Mouse (Mus musculus) limb, embryonic 15.5 days (tissue): ENCODE data around the gene Stfa3. TPM values are rescaled to one million over a fixed set of nuclear protein-coding genes. Genes with fewer than 3 reads are reported as not detected.
"Not testable (repeated sequence)": the region's sequence is repeated elsewhere in the genome, so short reads cannot be mapped to it uniquely, and the experiment has no call there.

ENCODE experiments used
- ATAC-seq: fragments of 200-750 bp; cut with Nextera tagmentation; 2 replicates; pipeline ENCODE4 v1.8.0; 2017; ENCODE audit warnings: low read depth, moderate TSS enrichment; ENCODE audit not compliant: insufficient number of reproducible peaks, low FRiP score, low TSS enrichment
- H3K27ac ChIP-seq: fragments of 300-500 bp; sonication (generic); 2 replicates; pipeline ENCODE4 v1.5.1; 2015; ENCODE audit warnings: moderate library complexity, mild to moderate bottlenecking, inconsistent platforms
- H3K27me3 ChIP-seq: fragments of 300-500 bp; sonication (generic); 2 replicates; pipeline ENCODE4 v1.6.1; 2015; ENCODE audit warnings: inconsistent platforms
- H3K36me3 ChIP-seq: fragments of 300-500 bp; sonication (generic); 2 replicates; pipeline ENCODE4 v1.6.1; 2015; ENCODE audit warnings: inconsistent platforms
- H3K4me1 ChIP-seq: fragments of 300-500 bp; sonication (generic); 2 replicates; pipeline ENCODE4 v1.6.1; 2015; ENCODE audit warnings: inconsistent platforms
- H3K4me2 ChIP-seq: fragments of 300-500 bp; sonication (generic); 2 replicates; pipeline ENCODE4 v1.6.1; 2015; ENCODE audit warnings: mild to moderate bottlenecking, inconsistent platforms
- H3K4me3 ChIP-seq: fragments of 300-500 bp; sonication (generic); 2 replicates; pipeline ENCODE4 v1.5.1; 2015; ENCODE audit warnings: mild to moderate bottlenecking, inconsistent platforms
- H3K9ac ChIP-seq: fragments of 300-500 bp; sonication (generic); 2 replicates; pipeline ENCODE4 v1.6.1; 2015; ENCODE audit warnings: inconsistent platforms
- H3K9me3 ChIP-seq: fragments of 300-500 bp; sonication (generic); 2 replicates; pipeline ENCODE4 v1.6.1; 2016; ENCODE audit warnings: inconsistent platforms
- WGBS: fragments of 180-500 bp; shearing (Covaris S2); methylation state at CpG from one replicate; pipeline ENCODE4 v1.1.7; 2015; 5-methylcytosine and 5-hydroxymethylcytosine counted together
- polyA plus RNA-seq: library from polyadenylated mRNA; unstranded; fragments of >200 nt; fragmentation: Nextera tagmentation; extraction: Ambion mirVana; gene quantifications from 2 replicates; pipeline ENCODE4 v1.2.1, GENCODE M21; 2015

Stfa3 gene
- polyA plus RNA-seq, 1 experiment from 2014 or later = 115 TPM

- 74% methylated on average over 3 of the region's 3 CpGs for WGBS
- H3K27me3 ChIP-seq = no peaks in the 10 kb centered on the region
- ATAC-seq = no peak
- no peak overlapping the region for H3K4me2 ChIP-seq
- no peak overlapping the region for H3K4me3 ChIP-seq
- H3K36me3 ChIP-seq = no peaks in the 10 kb centered on the region
- H3K4me1 ChIP-seq = no peaks in the 10 kb centered on the region
- H3K27ac ChIP-seq = no peak overlapping the region
- no peak overlapping the region for H3K9ac ChIP-seq
- no peaks in the 10 kb centered on the region for H3K9me3 ChIP-seq
Measured at GRCm38 (mm10) chr16:36465436-36465835, 10.2 kb upstream of the Stfa3 start.

- Histone ChIP-seq H3K9me3 (no peaks in the 10 kb centered on the region), H3K4me1 (no peaks in the 10 kb centered on the region), H3K27me3 (no peaks in the 10 kb centered on the region), H3K4me3 (no peak overlapping the region), H3K27ac (no peak overlapping the region), H3K36me3 (no peaks in the 10 kb centered on the region), H3K9ac (no peak overlapping the region), H3K4me2 (no peak overlapping the region)
- WGBS = 74% methylated on average over 4 of the region's 4 CpGs
- no peak for ATAC-seq
Measured at GRCm38 (mm10) chr16:36464076-36464475, 8.9 kb upstream of the Stfa3 start.

GRCm38 (mm10) chr16:36460426-36460825, 5.2 kb upstream of the Stfa3 start:
- no peaks in the 10 kb centered on the region for H3K36me3 ChIP-seq
- ATAC-seq = no peak
- H3K27ac ChIP-seq = no peak overlapping the region
- H3K9me3 ChIP-seq = no peaks in the 10 kb centered on the region
- no peak overlapping the region for H3K9ac ChIP-seq
- no peak overlapping the region for H3K4me3 ChIP-seq
- no peak overlapping the region for H3K4me2 ChIP-seq
- H3K27me3 ChIP-seq = no peaks in the 10 kb centered on the region
- H3K4me1 ChIP-seq = no peaks in the 10 kb centered on the region
- 46% methylated on average over 2 of the region's 2 CpGs for WGBS

- H3K4me3 ChIP-seq, ATAC-seq, H3K9me3 ChIP-seq, H3K27me3 ChIP-seq, H3K4me1 ChIP-seq, H3K36me3 ChIP-seq, H3K9ac ChIP-seq, H3K4me2 ChIP-seq, H3K27ac ChIP-seq: not testable (repeated sequence)
- WGBS = 79% methylated on average over 1 of the region's 1 CpGs
Measured at GRCm38 (mm10) chr16:36420979-36421378, 34.2 kb downstream of the Stfa3 start.

GRCm38 (mm10) chr16:36408357-36408756, 46.8 kb downstream of the Stfa3 start, which contains the start of gene Stfa2:
TSS of gene Stfa2 (minus strand) at chr16:36408457.
- Histone ChIP-seq H3K9me3 (no peaks in the 10 kb centered on the region), H3K27me3 (no peaks in the 10 kb centered on the region), H3K4me2 (no peak within 1 kb of the TSS), H3K36me3 (no peaks in the 10 kb centered on the region), H3K9ac (no peak within 1 kb of the TSS), H3K27ac (no peak within 1 kb of the TSS), H3K4me3 (no peak within 1 kb of the TSS), H3K4me1 (no peaks in the 10 kb centered on the region)
- no peak for ATAC-seq

Other genes with a start within 250 kb of the Stfa3 start
- 0.82 TPM in 1 of 2 replicates, not detected in the other for gene Gm5416, start 245.0 kb downstream of the Stfa3 start, polyA plus RNA-seq
- gene 2010005H15Rik, start 233.9 kb downstream of the Stfa3 start, polyA plus RNA-seq = 0.51 and 1.4 TPM in 2 replicates
- gene Stfa1, start 178.4 kb downstream of the Stfa3 start, polyA plus RNA-seq = 66.7 and 70.7 TPM in 2 replicates
- gene BC117090, start 121.1 kb downstream of the Stfa3 start, polyA plus RNA-seq = 2.8 and 3.1 TPM in 2 replicates
- 432 and 436 TPM in 2 replicates for gene BC100530, start 87.6 kb downstream of the Stfa3 start, polyA plus RNA-seq
- gene Stfa2, start 46.9 kb downstream of the Stfa3 start, polyA plus RNA-seq = 2.9 and 6.0 TPM in 2 replicates
- gene Casr, start 106.7 kb upstream of the Stfa3 start, polyA plus RNA-seq = 0.11 and 0.45 TPM in 2 replicates
- 2.9 TPM in 2 replicates for gene Cd86, start 210.7 kb upstream of the Stfa3 start, polyA plus RNA-seq
- 1.8 and 2.1 TPM in 2 replicates for gene Ildr1, start 238.6 kb upstream of the Stfa3 start, polyA plus RNA-seq